Mouse (Mus musculus): ENCODE data around the gene Stat3.

DNA sequence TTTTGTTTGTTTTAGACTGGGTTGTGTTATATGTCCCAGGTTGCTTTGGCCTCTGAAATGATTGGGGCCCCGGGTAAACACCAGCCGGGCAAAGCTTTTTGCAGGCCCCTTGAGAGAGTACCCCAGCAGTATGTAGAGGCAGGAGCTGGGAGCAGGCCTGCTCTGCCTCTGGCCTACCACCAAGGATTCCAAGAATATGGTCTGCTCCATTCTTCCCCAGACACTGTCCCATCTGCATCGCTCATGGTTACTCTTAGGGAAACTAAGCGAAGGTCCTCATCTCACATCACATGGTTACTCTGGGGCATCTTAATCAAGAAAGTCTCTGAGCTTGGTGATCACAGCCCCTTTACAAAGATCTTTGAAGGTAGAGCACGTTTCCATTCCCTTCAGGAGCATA lies 29.2 kb upstream of the Stat3 start:
- TF ChIP-seq CTCF (IDR thresholded peaks at IDR 0.05; ENCODE audit: extremely low read depth, insufficient read depth, insufficient read length, insufficient replicate concordance) (no peak), POLR2A (IDR thresholded peaks at IDR 0.05; ENCODE audit: low read depth, low read length) (no peak)
